Mouse (Mus musculus) thymus, postnatal 36 days (tissue): Measurements from ENCODE around the gene Mtif2.
"Not testable (repeated sequence)": the region's sequence is repeated elsewhere in the genome, so short reads cannot be mapped to it uniquely, and the experiment has no call there.

Experiments
- DNase-seq, 2 experiments: peaks; one replicate each; pipeline ENCODE4 v3.0.0; 2022; ENCODE audit warnings: mixed read lengths in 2 of 2

Gene Mtif2

GRCm38 (mm10) chr11:29525988-29526794 lies at the start of gene Mtif2:
TSS of gene Mtif2 (plus strand) at chr11:29526408.
- DNase-seq = peak; percentile 63 to 66

GRCm38 (mm10) chr11:29493135-29493534 lies 33.1 kb upstream of the Mtif2 start:
- DNase-seq = no peak

- no peak for DNase-seq
These were observed 29.2 kb upstream of the Mtif2 start for GRCm38 (mm10) chr11:29496962-29497361.

GRCm38 (mm10) chr11:29503948-29504893 lies 22.0 kb upstream of the Mtif2 start:
- DNase-seq = no peak

- DNase-seq = no peak
These were observed 21.1 kb upstream of the Mtif2 start for GRCm38 (mm10) chr11:29504899-29505625.

GRCm38 (mm10) chr11:29509421-29509820 lies 16.8 kb upstream of the Mtif2 start:
- DNase-seq = no peak

GRCm38 (mm10) chr11:29512818-29513535 lies 13.2 kb upstream of the Mtif2 start:
- no peak for DNase-seq

GRCm38 (mm10) chr11:29514325-29514681 lies 11.9 kb upstream of the Mtif2 start:
- no peak for DNase-seq

GRCm38 (mm10) chr11:29514682-29515412 lies 11.4 kb upstream of the Mtif2 start, which contains the start of gene Prorsd1:
TSS of gene Prorsd1 (minus strand) at chr11:29515033.
- peak; percentile 91 to 93 for DNase-seq

- DNase-seq = no peak
These were observed 12.0 kb downstream of the Mtif2 start for GRCm38 (mm10) chr11:29538201-29538600.

- DNase-seq = no peak
These were observed 18.2 kb downstream of the Mtif2 start for GRCm38 (mm10) chr11:29544225-29544945.

GRCm38 (mm10) chr11:29545150-29545752 lies 19.0 kb downstream of the Mtif2 start:
- DNase-seq = not testable (repeated sequence)

GRCm38 (mm10) chr11:29546297-29546696 lies 20.1 kb downstream of the Mtif2 start:
- DNase-seq = not testable (repeated sequence)

GRCm38 (mm10) chr11:29546762-29547161 lies 20.6 kb downstream of the Mtif2 start:
- DNase-seq = no peak

- DNase-seq = no peak
These were observed 21.1 kb downstream of the Mtif2 start for GRCm38 (mm10) chr11:29547249-29547751.

GRCm38 (mm10) chr11:29547752-29548503 lies 21.7 kb downstream of the Mtif2 start, which contains the start of the genes Clhc1 and Rps27a:
TSS of gene Clhc1 (plus strand) at chr11:29547950.
TSS of gene Rps27a (minus strand) at chr11:29548109.
- DNase-seq = peak; percentile 92 to 95

GRCm38 (mm10) chr11:29548504-29549424 lies 22.6 kb downstream of the Mtif2 start:
- no peak for DNase-seq

- DNase-seq = no peak
These were observed 23.2 kb downstream of the Mtif2 start for GRCm38 (mm10) chr11:29549425-29549778.
